Mouse (Mus musculus) left cerebral cortex, postnatal 36 days (tissue): ENCODE results near the gene Ammecr1. TPM values are rescaled to one million over a fixed set of nuclear protein-coding genes. Genes with fewer than 3 reads are reported as not detected.
A peak's percentile ranks its signal among the peaks of the same experiment; 100 is the strongest.

Source experiments
- DNase-seq, 2 experiments: peaks; one replicate each; pipeline ENCODE4 v3.0.0; 2021 to 2022; ENCODE audit warnings: low spot score in 2 of 2, mixed read lengths in 1 of 2
- intact Hi-C: fragments of 180-260 bp; cut with DNase I; formaldehyde crosslinking; loops from one replicate; pipeline ENCODE4 v1.15.1; 2025
- total RNA-seq, 2 experiments: library from RNA; stranded (reverse); gene quantifications; 2 replicates each; pipeline ENCODE4 v1.2.3; 2021

Gene Ammecr1
- total RNA-seq, 2 experiments from 2014 or later = 2.4 to 3.3 TPM

DNA sequence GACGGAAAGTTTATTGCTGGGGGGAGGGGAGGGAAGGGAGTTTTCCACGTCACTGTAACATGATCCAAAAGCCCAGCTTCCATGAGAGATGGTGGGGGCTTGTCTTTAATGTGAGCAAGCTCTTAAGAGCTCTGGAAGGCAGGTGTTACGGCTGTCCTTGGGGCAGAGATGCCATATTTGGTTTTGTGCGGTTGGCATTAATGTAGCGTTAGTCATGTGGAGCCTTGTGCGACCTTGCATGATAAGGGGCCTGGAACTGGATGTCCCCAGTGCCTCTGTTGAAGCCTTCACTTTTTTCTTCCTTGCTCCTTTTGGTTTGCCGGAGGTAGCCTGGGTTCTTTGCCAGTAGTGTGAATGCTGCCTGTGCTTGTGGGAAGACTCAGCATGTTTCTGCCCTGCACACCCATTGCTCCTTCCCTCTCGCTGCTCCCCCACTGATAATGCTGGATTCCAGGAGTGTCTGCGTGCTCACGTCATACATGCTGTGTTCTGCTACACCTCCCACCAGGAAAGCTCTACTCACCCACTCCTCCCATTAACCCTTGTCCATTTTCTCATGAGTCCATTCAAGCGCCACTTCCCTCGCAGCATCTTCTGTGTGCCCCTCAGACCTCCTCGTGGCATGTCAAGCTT lies 133.2 kb downstream of the Ammecr1 start:
- intact Hi-C loops = no loop called here
- no peak for DNase-seq

DNA sequence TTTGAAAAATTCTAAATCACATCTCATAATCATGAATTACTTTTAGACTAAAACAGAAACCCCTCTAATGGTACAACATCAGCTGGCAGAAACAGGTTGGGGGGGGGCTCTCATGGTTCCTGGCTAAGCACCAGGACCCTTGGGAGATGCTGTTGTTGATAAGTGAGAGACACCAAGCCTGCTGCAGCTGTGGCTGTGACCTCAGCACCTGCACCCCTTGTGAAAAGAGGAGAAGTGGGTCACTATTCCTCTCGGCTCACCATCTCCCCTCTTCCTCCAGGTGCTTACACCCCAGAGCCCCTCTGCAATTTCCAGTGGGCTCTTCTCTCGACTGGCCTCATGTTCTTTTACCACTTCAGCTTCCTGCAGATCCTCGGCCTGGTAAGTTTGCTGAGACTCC lies 134.3 kb downstream of the Ammecr1 start:
- intact Hi-C loops = no loop called here
- DNase-seq = no peak

DNA sequence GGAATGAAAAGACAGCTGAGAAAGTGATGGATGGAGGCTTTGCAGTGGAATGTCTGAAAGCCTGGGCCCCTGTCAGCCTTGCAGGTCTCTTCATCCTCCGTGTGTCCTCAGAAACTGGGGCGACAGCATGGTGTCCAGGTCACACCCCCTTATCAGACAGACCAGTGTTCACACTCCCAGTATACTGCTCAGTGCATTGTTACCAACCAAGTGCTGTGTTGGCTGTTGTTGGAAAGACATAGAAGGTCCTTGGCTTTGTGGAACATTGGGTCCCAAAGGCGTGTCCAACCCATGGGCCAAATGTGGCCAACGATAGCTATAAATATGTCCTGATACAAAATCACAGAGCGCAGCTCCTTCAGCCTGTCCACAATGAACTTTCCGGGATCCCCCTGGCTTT lies 136.0 kb downstream of the Ammecr1 start:
- intact Hi-C loops = no loop called here
- no peak for DNase-seq

DNA sequence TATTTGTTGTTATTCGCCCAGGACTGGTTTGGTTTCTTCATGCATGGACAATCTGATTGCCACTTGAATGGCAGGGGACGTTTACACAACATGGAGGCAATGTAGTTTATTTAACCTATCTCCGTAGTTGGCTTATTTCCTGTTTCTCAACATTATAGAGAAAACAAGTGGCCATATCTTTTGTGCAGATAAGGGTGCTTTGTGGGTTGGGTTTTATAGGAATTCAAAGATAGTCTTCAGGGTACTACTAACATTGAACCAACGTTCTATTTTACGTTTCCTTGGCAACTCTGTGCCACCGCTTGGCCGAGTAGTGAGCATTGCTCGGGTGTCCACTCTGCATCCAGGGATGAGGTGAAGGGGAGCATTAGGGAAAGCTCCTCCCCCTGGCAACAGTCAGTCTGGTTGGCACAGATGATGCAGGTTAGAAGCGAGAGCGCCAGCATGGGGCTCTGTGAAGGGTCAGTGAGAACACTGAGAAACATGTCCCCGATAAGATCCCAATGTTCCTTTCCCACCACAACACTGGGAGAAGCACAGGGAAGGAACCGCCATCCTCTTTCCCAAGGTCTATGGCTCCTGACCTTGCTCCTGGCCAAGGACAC lies 136.6 kb downstream of the Ammecr1 start:
- DNase-seq = no peak
- intact Hi-C loops = loop anchor here (10.0 kb wide), 1 partner anchor 135 kb away; the partner anchor contains the start of gene Ammecr1

DNA sequence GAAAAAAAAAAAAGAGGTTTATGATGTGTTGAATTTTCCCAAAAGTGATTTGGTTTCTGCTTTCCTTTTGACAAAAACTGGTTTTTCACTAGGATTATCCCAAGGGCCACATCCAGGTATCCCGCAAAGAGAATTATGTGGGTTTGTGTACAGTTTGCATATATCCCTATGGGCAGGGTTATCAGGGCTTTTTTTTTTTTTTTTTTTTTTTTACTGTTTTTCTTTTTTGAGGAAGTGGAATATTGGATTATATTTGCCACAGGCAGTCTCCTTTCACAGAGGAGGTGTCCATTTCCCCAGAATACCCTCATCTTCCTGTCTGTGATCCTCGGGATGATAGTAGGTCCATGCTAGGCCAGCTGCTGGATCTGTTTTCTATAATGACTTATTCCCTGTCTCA lies 137.3 kb downstream of the Ammecr1 start:
- no peak for DNase-seq
- intact Hi-C loops = loop anchor here (10.0 kb wide), 1 partner anchor 136 kb away; the partner anchor contains the start of gene Ammecr1

DNA sequence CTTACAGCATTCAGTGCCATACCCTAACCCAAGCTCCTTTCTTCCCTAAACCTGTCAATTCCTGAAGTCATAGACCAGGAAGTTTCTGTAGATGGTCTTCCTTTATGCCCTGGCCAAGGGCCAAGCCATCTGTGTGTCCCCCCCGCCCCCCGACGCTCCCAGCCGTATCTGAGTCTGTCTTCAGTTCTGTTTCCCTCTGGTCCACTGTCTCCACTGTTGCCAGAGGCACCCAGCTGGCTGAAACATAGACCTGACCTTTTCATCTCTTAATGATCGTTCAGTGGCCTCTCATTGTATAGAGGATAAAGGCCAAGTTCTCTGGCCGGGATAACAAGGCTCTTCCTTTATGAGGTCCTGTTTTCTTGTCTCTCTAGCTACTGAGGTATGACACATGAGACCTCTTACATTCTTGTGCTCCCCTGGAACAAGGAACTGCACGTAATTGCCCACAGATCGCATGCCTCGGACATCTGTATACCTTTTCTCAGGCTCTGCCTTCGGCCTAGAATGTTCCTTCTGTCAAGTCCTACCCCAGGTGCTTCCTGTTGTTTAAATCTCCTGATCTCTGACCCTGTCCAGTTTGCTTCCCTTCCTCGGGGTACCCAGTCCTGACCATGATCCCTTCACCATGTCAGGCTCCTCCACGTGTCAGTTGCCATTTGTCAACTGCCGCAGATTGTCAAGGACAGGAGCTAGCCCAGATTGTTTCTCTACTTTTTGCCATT lies 138.2 kb downstream of the Ammecr1 start:
- intact Hi-C loops = loop anchor here (10.0 kb wide), 1 partner anchor 136 kb away; the partner anchor contains the start of gene Ammecr1
- no peak for DNase-seq

DNA sequence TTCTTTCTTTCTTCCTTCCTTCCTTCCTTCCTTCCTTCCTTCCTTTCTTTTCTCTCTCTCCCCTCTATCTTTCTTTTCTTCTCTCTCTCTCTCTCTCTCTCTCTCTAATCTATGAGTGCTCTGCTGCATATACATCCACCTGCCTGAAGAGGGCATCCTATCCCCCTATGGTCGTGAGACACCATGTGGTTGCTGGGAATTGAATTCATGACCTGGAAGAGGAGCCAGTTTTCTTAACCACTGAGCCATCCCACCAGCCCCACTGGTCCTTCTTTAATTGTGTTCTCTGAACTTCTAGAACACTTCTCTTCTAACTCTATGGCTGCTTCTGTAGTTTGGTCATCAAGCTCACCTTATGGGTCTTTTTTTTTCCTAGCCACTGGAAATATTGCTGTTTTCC lies 138.9 kb downstream of the Ammecr1 start:
- intact Hi-C loops = loop anchor here (10.0 kb wide), 1 partner anchor 137 kb away; the partner anchor contains the start of gene Ammecr1

DNA sequence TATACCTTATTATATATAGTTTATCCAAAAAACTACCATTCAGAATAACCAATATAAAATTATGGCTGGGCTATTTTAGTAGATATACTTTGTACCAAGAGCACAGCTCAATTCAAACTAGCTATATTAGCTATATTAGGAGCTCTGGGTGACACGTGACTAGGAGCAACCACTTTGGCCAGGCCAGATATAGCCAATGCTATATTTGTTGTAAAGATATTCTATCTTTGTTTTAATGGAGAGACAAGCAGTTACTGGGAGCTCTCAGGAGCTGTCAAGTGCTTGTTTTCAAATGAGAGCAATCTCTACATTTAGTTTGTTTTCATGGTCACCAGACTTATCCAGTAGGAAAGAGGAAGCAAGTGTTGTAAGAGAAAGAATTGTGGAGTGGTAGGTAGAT lies 141.2 kb downstream of the Ammecr1 start:
- intact Hi-C loops = loop anchor here (10.0 kb wide), 1 partner anchor 139 kb away; the partner anchor contains the start of gene Ammecr1
- DNase-seq = no peak

More for the DNA sequence above, 138.9 kb downstream of the Ammecr1 start:
- DNase-seq = no peak

DNA sequence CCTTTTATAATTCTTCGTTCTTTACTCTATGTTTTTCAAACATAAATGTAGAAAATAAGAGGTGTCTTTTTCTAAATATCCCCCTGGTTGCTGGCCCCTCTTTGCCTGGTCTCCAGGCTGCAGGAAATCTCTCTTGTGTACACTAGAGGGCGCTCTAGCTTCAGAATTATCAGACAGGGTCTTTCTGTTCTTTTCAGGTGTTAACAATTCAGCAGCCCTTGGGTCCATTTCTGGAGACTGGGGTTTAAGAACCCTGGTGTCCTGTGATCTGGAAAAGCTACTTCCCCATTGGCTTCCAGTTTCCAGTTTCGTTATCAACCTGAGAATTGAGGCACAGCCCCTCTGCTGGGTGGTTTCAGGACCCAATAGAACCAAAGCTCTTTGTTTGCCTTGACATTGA lies 144.7 kb downstream of the Ammecr1 start:
- DNase-seq = no peak
- intact Hi-C loops = loop anchor here (2.0 to 10.0 kb wide), 4 partner anchors 143 to 620 kb away; partner anchors contain the start of gene Ammecr1

DNA sequence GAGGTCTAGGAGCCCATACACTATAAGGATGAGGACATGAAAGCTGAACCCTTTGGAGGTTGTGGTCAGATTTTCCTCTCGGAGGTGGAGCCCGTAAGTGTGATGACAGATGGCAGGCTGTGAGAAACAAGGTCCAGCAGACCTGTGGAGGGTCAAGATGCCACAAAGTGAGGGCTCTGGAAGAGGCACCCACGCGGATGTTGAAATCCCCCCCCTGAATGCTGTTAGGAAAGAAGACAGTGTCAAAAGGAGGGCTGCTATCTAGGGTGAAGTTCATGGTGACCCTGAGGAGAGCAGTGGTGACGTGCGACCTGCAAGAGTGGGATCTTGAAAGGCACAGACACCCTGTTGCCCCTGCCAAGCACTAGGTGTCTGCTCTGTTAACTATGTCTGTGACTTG lies 145.3 kb downstream of the Ammecr1 start:
- DNase-seq = no peak
- intact Hi-C loops = loop anchor here (2.0 to 10.0 kb wide), 3 partner anchors 144 to 621 kb away; partner anchors contain the start of gene Ammecr1

DNA sequence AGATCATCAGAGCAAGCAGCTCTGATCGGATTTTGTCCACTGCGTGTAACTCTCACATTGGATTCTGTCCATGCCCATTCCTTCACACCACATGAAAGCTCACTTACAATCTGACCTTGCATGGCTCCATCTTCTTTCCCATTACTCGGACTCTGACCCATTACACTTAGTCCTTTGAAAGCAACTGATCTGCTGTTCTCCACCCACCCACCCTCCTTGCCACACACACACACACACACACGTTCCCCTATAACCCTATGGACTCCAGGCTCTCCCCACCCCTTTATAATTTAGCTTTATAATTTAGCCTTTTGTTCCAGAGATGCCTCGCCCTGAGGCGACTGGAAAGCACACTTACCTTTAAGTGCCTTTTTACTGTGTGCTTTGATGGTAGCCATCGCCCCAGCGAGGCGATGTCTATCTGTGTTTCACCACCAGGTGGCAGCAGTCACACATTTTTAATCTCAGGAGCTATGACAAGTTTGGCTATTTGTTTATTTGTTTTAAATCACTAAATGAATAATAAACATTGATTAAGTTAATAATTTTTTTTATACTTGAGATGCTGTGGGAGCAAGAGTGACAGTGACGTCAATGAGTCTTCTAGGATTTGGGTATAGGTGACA lies 148.4 kb downstream of the Ammecr1 start:
- intact Hi-C loops = no loop called here
- DNase-seq = peak in 1 of 2 experiments; percentile 27

DNA sequence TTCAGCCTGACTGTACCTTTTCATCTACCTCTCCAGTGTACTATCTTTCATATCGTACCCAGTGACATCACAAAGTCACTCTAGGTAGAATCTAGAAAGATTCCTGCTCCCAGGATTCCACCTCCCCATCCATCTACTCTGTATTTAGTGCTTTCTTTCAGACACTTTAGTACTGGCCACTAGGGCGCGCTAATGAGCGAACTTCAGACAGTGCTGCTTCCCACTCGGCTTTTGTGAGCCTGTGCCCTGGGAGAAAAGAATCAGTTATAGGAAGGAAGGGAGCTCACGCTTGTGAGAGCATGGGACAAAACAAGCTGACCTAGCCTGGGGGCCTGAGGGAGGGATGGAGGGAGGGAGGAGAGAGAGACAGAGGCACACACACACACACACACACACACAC lies 153.4 kb downstream of the Ammecr1 start:
- intact Hi-C loops = no loop called here
- DNase-seq = peak; percentile 18 to 24

DNA sequence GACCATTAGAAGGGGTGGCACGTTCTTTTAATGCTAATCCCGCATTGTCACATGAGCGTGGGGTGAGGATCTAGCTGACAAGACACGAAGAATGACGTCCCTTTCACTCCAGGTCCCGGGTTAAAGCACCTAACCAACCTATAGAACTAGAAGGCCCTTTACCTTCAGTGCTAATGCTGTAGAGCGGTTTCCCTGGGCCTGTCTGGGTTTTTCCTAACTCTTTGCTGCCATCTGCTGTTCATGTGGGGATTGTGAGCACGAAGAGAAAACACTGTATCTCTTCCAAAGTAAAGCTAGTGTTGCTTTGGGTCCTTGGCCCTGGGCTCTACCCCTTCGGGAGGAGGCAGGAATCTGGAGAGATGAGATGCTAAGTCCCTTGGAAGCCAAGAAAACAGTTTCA lies 158.1 kb downstream of the Ammecr1 start:
- intact Hi-C loops = loop anchor here (5.0 to 10.0 kb wide), 3 partner anchors 124 to 424 kb away; partner anchors contain the start of gene Tmem164
- peak; percentile 24 to 47 for DNase-seq

DNA sequence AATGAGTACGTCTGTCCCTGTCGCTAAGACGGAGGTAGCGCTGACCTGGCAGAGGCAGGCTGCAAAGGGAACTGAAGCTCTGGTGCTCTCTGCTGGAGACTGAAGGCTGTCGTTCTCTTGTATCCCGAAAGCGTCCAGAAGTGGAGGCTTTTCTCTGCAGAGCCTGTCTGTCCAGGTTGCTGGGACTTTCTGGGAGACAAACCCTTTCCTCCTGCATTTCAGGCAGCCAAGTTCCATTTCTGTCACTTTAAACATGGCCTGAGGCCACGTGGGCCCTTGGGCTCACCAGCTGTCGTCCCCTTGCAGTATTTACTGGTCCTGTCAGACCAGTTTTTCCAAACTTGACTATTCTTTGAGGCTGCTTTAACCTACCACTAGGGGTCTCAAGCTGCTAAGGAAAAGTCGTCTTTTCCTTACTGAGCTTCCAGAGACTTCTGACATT lies 159.9 kb downstream of the Ammecr1 start:
- DNase-seq = peak in 1 of 2 experiments; percentile 12
- intact Hi-C loops = loop anchor here (5.0 to 10.0 kb wide), 3 partner anchors 122 to 422 kb away; partner anchors contain the start of gene Tmem164

DNA sequence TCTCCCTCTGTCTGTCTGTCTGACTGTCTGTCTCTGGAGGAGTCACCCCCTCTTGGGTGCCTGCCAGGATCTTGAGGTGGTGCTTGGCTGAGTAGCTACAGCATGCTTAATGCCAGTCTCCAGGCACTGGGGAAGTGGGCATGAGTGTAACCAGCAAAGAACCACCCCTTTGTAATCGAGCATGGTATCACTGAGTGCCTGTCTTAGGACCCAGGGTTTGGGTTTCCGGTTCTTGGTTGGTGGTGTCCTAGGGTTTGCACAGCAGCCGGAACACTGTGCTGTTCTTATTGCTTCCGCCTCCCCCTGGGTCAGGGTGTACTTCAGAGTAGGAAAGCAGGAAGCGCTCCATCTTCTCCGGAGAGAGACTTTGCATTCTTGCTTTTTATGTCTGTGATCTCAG lies 160.4 kb downstream of the Ammecr1 start:
- intact Hi-C loops = loop anchor here (5.0 to 10.0 kb wide), 3 partner anchors 121 to 421 kb away; partner anchors contain the start of gene Tmem164
- no peak for DNase-seq

DNA sequence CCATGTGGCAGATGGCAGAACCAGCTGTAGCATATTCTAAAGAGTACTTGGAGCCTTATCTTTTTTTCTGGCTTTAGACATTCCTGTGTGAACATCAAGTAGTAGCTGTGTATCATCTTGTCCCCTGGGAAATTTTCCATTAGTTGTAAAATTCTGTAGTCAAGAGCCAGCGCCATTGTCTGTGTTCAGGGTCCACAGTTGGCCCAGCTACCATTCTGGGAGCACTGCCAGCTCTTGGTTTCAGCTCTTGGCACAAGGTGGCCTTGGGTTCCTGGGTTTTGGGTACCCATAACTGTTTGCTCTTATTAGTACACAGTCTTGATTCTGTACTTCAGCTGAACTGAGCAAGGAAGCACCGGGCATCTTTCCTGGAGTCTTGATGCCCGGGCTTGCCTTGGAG lies 161.9 kb downstream of the Ammecr1 start:
- no peak for DNase-seq
- intact Hi-C loops = loop anchor here (10.0 kb wide), 2 partner anchors 120 to 420 kb away; partner anchors contain the start of gene Tmem164
